Mouse (Mus musculus): ENCODE measurements at regions not wholly inside any gene's neighbourhood (a gene's known extent, or its start where the extent isn't known, plus 50 kb on each side); places are given as distances from the start of the nearest gene placed in this dataset.

- DNase-seq (ENCODE audit: low spot score), result no peak
Observed at GRCm38 (mm10) chr1:73727781-73728180, 396.5 kb downstream of the Tns1 start.

GRCm38 (mm10) chr1:73726658-73727057, 397.6 kb downstream of the Tns1 start:
- no peak for DNase-seq (ENCODE audit: low spot score)

DNA sequence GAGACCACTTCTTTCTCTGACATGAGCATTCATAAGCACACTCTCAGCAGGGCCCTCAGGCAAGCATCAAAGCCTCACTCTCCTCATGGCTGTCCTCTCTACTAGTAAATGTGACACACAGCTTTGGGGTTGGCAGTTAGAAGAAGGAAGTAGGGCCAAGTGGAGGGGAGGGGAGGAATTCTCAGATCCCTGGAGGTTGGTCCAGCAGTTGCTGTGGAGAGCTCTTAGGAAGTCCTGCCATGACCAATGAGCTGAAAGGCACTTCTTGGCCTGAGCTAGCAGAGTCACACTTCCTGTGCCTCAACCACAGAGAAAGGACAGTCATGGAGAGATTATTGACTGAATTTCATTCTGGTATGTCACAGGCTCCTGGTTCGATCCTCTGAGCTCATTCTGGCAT, 398.8 kb downstream of the Tns1 start:
- no peak for DNase-seq (ENCODE audit: low spot score)

GRCm38 (mm10) chr1:73724551-73724950, 399.7 kb downstream of the Tns1 start:
- DNase-seq (ENCODE audit: low spot score), result no peak

DNA sequence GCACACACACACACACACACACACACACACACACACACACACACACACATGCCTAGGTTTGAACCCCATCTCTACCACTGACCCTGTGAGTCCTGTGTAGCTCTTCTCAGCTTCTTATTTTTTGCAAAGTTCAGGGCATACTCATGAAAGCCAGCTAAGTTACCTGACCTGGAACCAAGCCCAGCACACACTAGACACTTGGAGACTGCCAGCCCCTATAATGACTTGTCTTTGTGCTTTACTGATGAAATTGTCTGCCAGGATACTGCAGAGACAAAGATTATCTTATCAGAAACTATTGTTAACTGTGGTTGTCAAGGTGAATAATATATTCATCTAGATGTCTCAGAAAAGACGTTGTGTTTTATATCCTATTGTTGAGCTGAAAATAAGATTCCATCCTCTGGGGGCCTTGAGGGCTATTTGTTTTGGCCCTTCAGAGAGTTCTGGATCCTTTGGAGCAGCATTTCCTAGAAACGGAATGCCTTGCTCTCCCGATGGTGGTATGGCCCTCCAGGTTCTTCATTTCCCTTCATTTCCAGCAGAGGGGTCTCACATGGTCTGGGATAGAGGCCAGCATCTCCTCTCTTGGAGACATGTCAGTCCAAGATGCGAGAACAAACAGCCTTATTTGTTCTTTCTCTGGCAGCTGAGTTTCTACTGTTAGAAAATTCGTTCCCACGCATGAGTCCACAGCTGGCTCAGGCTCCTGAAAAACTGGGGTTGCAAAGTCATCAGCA, 402.6 kb downstream of the Tns1 start:
- DNase-seq (ENCODE audit: low spot score), result no peak

GRCm38 (mm10) chr1:73718421-73718820, 405.8 kb downstream of the Tns1 start:
- DNase-seq (ENCODE audit: low spot score), result no peak

DNA sequence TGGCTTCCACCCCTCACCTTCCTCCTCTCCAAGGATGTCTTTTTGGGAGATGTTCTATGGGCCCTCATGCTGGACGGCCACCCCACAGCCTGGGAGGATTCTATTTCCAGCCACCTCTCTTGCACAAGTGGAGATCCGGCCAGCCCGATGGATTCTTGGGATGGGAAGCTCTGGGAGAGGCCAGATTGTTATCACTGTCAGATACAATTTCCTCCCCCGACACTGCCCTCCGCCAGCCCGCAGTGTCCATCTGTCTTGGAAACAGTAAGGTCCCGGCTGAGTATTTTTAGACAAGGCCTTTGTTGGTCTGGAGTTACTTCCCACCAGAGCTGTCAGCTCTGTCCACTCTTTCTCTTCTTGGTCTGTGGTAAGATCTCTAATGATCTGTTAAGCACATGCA, 406.8 kb downstream of the Tns1 start:
- no peak for DNase-seq (ENCODE audit: low spot score)

GRCm38 (mm10) chr1:73716901-73717300, 407.3 kb downstream of the Tns1 start:
- no peak for DNase-seq (ENCODE audit: low spot score)

DNA sequence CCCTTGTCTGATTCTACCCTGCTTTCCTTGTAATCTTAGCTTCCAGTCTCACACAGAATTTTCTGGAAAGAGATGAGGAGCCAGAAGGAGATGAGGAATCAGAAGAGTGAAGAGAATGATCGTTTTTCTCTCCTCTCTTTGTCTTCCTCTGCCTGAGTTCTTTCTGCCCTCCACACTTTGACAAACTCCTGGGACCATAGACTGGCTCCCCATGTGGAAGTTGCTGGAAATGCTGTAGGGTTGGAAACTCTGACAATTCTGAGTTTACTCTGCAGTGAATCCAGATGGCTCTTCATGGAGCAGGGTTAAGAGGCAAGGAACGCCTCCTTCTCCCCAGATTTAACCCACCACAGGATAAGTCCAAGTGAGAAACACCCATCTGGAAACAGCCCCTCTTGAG, 408.7 kb downstream of the Tns1 start:
- no peak for DNase-seq (ENCODE audit: low spot score)

GRCm38 (mm10) chr1:73702428-73702842, 421.8 kb downstream of the Tns1 start:
- DNase-seq (ENCODE audit: low spot score), result no peak

GRCm38 (mm10) chr1:73693537-73693936, 430.7 kb downstream of the Tns1 start:
- DNase-seq (ENCODE audit: low spot score), result no peak

- DNase-seq (ENCODE audit: low spot score), result no peak
Observed at GRCm38 (mm10) chr1:73685734-73686133, 438.5 kb downstream of the Tns1 start.

GRCm38 (mm10) chr1:73685066-73685465, 439.2 kb downstream of the Tns1 start:
- DNase-seq (ENCODE audit: low spot score), result no peak

- no peak for DNase-seq (ENCODE audit: low spot score)
Observed at GRCm38 (mm10) chr1:73684166-73684565, 440.1 kb downstream of the Tns1 start.

DNA sequence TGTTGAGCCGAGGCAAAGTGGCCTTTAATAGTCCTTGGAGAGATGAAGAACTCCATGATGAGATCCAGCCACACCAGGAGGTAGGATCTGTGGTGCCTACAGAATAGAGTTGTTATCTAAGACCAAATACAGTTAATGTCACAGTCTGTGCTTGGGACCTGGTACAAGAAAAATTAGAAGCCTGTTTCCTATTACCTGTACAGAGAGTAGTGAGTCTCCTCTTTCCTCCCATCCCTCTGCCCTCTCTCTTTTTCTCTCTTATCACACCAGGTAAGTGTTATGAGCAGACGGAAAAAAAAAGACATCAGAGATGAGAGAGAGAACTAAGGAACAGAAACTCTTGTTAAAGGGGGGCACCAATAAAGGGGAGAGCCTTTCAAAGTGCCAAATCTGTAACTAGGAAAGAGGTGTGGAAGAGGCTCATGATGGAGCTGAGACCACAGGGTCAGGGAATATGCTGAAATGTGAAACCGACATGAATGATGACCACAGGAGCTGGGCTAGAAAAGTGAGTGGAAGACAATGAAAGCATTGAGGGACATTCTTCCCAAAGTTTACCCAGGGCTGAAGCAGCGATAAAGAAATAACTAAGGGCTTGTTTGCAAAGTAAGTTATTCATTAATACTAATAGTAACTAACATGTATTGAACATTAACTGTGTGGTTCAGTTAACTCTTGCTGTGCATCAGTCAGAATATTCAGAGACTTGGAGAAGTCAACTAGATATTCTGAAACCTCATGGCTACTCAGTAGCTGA, 440.9 kb downstream of the Tns1 start:
- DNase-seq (ENCODE audit: low spot score), result no peak

DNA sequence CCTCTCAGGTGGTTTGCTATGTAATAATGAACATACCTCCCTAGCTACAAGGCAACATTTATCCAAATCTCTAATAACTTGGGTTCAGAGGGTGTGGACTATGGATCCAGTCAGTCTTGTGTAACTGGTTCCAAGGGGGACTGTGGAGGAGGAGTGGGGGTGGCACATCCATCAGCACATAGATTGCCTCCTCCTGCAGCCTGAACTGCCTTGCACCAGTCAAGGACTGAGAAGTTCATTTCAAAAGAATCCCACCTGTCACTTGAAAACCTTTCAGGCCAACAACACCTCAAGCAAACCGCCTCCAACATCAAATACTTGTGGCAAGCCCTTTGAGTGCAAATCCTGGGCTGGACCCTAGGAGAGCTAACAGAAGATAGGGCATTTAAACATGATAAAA, 442.6 kb downstream of the Tns1 start:
- no peak for DNase-seq (ENCODE audit: low spot score)

- no peak for DNase-seq (ENCODE audit: low spot score)
Observed at GRCm38 (mm10) chr1:73680829-73681228, 443.4 kb downstream of the Tns1 start.

GRCm38 (mm10) chr1:73673851-73674235, 450.4 kb downstream of the Tns1 start:
- DNase-seq (ENCODE audit: low spot score), result no peak

DNA sequence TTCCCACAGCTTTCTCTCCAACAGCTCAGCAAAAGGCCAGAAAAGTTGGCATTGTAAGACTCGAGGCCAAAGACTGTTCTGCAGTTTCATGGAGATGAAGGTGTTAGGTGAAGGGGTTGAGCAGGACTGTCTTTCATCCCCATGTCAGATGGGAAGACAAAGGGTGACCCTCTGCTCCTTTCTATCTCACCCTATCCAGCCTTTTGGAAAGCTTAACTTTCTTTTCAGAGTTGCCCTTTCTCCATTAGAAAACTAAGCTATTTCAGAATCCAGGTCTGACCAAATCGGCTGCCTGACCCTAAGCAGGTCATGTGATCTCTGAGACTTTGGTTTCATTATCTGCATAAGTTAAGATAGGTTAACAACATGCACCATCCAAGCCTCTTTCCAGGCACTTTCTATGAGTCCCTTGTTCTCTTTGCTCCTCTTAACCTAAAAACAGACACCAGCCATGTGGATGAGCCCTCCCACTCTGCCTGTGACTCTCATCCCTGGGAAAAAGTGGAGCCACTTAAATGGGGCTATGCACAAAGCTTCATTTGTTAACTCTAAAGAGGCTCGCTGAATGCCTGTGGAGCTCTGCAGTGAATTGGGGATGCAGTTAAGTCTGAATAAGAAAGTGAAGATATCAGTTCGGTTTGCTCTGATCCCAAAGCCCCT, 450.9 kb downstream of the Tns1 start:
- no peak for DNase-seq (ENCODE audit: low spot score)

DNA sequence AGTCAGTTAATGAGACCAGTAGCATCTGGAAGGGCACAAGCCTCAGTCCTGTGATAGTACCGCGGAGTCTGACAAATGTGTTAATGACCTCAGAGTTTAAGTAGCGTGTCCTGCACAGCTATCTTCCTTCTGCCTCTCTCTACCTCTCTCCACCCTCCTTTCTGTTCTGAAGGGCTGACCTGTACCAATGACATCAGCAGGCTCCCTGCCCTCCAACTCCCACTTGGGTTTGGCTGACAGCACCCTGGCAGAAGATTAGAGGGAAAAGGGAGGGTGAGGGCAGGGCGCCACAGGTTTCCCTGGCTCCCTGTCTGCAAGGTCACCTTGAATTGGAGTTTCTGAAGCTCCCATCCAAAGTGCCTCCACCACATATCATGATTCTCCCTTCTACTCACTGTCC, 452.0 kb downstream of the Tns1 start:
- peak; percentile 57 for DNase-seq (ENCODE audit: low spot score)

- DNase-seq (ENCODE audit: low spot score), result no peak
Observed at GRCm38 (mm10) chr1:73668691-73669090, 455.6 kb downstream of the Tns1 start.

DNA sequence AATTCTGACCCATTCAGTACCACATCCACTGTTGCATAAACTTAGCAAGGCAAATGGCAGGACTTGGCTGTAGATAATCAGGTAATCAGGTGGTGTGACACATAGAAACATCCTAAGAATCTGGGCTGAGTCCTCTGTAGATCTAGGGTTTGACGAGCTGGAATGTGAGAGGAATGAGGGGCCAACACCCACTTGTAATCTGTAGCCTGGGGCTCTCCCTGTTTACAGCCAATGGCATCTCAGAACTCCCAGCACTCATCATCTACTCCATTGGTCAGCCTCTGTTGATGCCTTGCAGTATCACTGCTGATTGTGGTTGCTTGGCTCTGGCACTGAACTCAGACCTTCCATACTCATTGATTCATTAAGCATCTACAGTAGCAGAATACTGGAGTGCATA, 460.7 kb downstream of the Tns1 start:
- DNase-seq (ENCODE audit: low spot score), result no peak

DNA sequence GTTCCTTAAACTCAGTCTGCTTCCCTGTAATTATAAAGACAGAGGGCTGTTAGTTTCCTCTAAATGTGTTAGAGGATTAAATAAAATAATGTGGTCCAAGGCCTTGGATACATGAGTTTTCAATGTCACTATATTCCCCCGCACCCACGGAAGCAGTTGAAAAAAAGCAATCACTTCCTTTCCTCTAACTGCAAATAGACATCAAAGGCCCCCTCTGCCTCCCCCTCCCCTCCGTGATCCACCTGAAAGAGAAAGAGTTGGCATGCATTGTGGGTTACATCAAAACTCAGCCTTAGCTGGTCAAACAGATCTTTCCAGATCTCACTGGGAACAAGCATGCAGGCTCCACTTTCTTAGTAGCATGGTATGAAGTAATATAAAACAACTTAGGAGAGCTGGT, 479.2 kb downstream of the Tns1 start:
- no peak for DNase-seq (ENCODE audit: low spot score)

Measured in testis, postnatal 10 days (tissue).